Mouse (Mus musculus) intestine, embryonic 14.5 days (tissue): ENCODE data around the gene En2. TPM values are rescaled to one million over a fixed set of nuclear protein-coding genes. Genes with fewer than 3 reads are reported as not detected.

Source experiments
- ATAC-seq: fragments of 200-750 bp; cut with Nextera tagmentation; replicated peaks from 2 replicates; pipeline ENCODE4 v1.8.0; 2017; ENCODE audit warnings: low read depth, moderate number of reproducible peaks, moderate TSS enrichment, moderate library complexity; ENCODE audit not compliant: low FRiP score, low TSS enrichment
- DNase-seq: peaks from one replicate; pipeline ENCODE4 v3.0.0-alpha.2; 2018; ENCODE audit warnings: low spot score
- H3K27ac ChIP-seq: fragments of 300-500 bp; sonication (generic); 2 replicates; pipeline ENCODE4 v1.5.1; 2014; ENCODE audit warnings: low read depth, mild to moderate bottlenecking, control low read depth
- H3K27me3 ChIP-seq: fragments of 300-500 bp; sonication (generic); replicated peaks from 2 replicates; pipeline ENCODE4 v1.6.1; 2014; ENCODE audit warnings: low read length, control low read depth; ENCODE audit not compliant: control insufficient read depth, insufficient read depth
- H3K36me3 ChIP-seq: fragments of 300-500 bp; sonication (generic); 2 replicates; pipeline ENCODE4 v1.6.1; 2014; ENCODE audit warnings: low read length, control low read depth; ENCODE audit not compliant: control insufficient read depth, insufficient read depth
- H3K4me1 ChIP-seq: fragments of 300-500 bp; sonication (generic); replicated peaks from 2 replicates; pipeline ENCODE4 v1.6.1; 2014; ENCODE audit warnings: low read length, control low read depth, mixed read lengths; ENCODE audit not compliant: control insufficient read depth, insufficient read depth
- H3K4me2 ChIP-seq: fragments of 300-500 bp; sonication (generic); 2 replicates; pipeline ENCODE4 v1.6.1; 2014; ENCODE audit warnings: low read length
- H3K4me3 ChIP-seq: fragments of 300-500 bp; sonication (generic); 2 replicates; pipeline ENCODE4 v1.5.1; 2014; ENCODE audit warnings: low read depth, low read length, control low read depth, mixed read lengths
- H3K9ac ChIP-seq: fragments of 300-500 bp; sonication (generic); 2 replicates; pipeline ENCODE4 v1.6.1; 2014; ENCODE audit warnings: mild to moderate bottlenecking, low read length
- H3K9me3 ChIP-seq: fragments of 300-500 bp; sonication (generic); 2 replicates; pipeline ENCODE4 v1.6.1; 2016; ENCODE audit warnings: low read length, control low read depth; ENCODE audit not compliant: control insufficient read depth
- WGBS: fragments of 180-500 bp; shearing (Covaris S2); extraction: QIAGEN DNeasy Blood & Tissue Kit; methylation state at CpG from one replicate; pipeline ENCODE4 v1.1.7; 2014; 5-methylcytosine and 5-hydroxymethylcytosine counted together
- polyA plus RNA-seq: library from polyadenylated mRNA; unstranded; fragments of >200 nt; fragmentation: Nextera tagmentation; extraction: Ambion mirVana; gene quantifications from 2 replicates; pipeline ENCODE4 v1.2.1, GENCODE M21; 2014

En2 gene
- polyA plus RNA-seq, 1 experiment from 2014 or later, result not detected

- no peak overlapping the region for H3K4me3 ChIP-seq
- no peaks in the 10 kb centered on the region for H3K36me3 ChIP-seq
- no peaks in the 10 kb centered on the region; the same call in 1 of the 2 replicates for H3K4me1 ChIP-seq
- no peak overlapping the region for H3K4me2 ChIP-seq
- H3K9me3 ChIP-seq, result no peaks in the 10 kb centered on the region
- WGBS, result 30% methylated on average over 4 of the region's 4 CpGs
- H3K27me3 ChIP-seq, result peaks cover 81% of the 10 kb centered on the region
- DNase-seq, result peak; percentile 36
- ATAC-seq, result no peak
- H3K9ac ChIP-seq, result no peak overlapping the region
- H3K27ac ChIP-seq, result no peak overlapping the region
Observed at GRCm38 (mm10) chr5:28206448-28206847, 41.0 kb downstream of the En2 start.

- DNase-seq (peak; percentile 46), ATAC-seq (no peak)
- WGBS, result 66% methylated on average over 4 of the region's 4 CpGs
- H3K9ac ChIP-seq, result no peak overlapping the region
- H3K4me3 ChIP-seq, result no peak overlapping the region
- H3K36me3 ChIP-seq, result no peaks in the 10 kb centered on the region
- H3K27me3 ChIP-seq, result peaks cover 87% of the 10 kb centered on the region
- no peak overlapping the region for H3K4me2 ChIP-seq
- no peak overlapping the region for H3K27ac ChIP-seq
- no peaks in the 10 kb centered on the region; the same call in 1 of the 2 replicates for H3K4me1 ChIP-seq
- H3K9me3 ChIP-seq, result no peaks in the 10 kb centered on the region
Observed at GRCm38 (mm10) chr5:28207043-28207442, 41.5 kb downstream of the En2 start.

GRCm38 (mm10) chr5:28208726-28209520 is 43.4 kb downstream of the En2 start:
- DNase-seq, result peak; percentile 55
- Histone ChIP-seq H3K9ac (no peak overlapping the region), H3K4me3 (0 out of 2 replicates have a peak overlapping the region, but pooled peaks have one; percentile 32), H3K4me1 (no peaks in the 10 kb centered on the region; the same call in 1 of the 2 replicates), H3K27me3 (peaks cover 93% of the 10 kb centered on the region), H3K36me3 (no peaks in the 10 kb centered on the region), H3K4me2 (no peak overlapping the region), H3K27ac (no peak overlapping the region), H3K9me3 (no peaks in the 10 kb centered on the region)
- no peak for ATAC-seq
- 13% methylated on average over 20 of the region's 20 CpGs for WGBS

- H3K9ac ChIP-seq, result no peak overlapping the region
- ATAC-seq, result no peak
- whole genome bisulfite sequencing, result under 1% methylated on average over 79 of the region's 80 CpGs
Observed at GRCm38 (mm10) chr5:28209549-28210431, 44.3 kb downstream of the En2 start.

GRCm38 (mm10) chr5:28210591-28211550 is 45.4 kb downstream of the En2 start:
- Histone ChIP-seq H3K4me2 (no peak overlapping the region), H3K4me3 (no peak overlapping the region), H3K4me1 (no peaks in the 10 kb centered on the region; the same call in 1 of the 2 replicates), H3K9ac (no peak overlapping the region), H3K36me3 (no peaks in the 10 kb centered on the region), H3K9me3 (no peaks in the 10 kb centered on the region), H3K27ac (no peak overlapping the region), H3K27me3 (peaks cover 97% of the 10 kb centered on the region)
- no peak for ATAC-seq
- peak; percentile 59 for DNase-seq
- WGBS, result 2% methylated on average over 29 of the region's 29 CpGs

More at GRCm38 (mm10) chr5:28209549-28210431, 44.3 kb downstream of the En2 start:
- Histone ChIP-seq H3K4me2 (peak overlapping the region; percentile 54), H3K4me1 (no peaks in the 10 kb centered on the region; the same call in 1 of the 2 replicates), H3K36me3 (no peaks in the 10 kb centered on the region), H3K4me3 (peak overlapping the region; percentile 32), H3K27me3 (peaks cover 95% of the 10 kb centered on the region), H3K27ac (no peak overlapping the region), H3K9me3 (no peaks in the 10 kb centered on the region)
- peak; percentile 75 for DNase-seq

- DNase-seq, result peak; percentile 51
Observed at GRCm38 (mm10) chr5:28211651-28212310, 46.3 kb downstream of the En2 start.

GRCm38 (mm10) chr5:28213441-28213840 is 47.9 kb downstream of the En2 start:
- DNase-seq (peak; percentile 6), ATAC-seq (no peak)
- no peak overlapping the region for H3K9ac ChIP-seq
- no peaks in the 10 kb centered on the region; the same call in 1 of the 2 replicates for H3K4me1 ChIP-seq
- no peaks in the 10 kb centered on the region for H3K36me3 ChIP-seq
- no peaks in the 10 kb centered on the region for H3K9me3 ChIP-seq
- WGBS, result 62% methylated on average over 2 of the region's 2 CpGs
- H3K4me3 ChIP-seq, result no peak overlapping the region
- H3K27ac ChIP-seq, result no peak overlapping the region
- peaks cover 76% of the 10 kb centered on the region for H3K27me3 ChIP-seq
- no peak overlapping the region for H3K4me2 ChIP-seq

More at GRCm38 (mm10) chr5:28211651-28212310, 46.3 kb downstream of the En2 start:
- Histone ChIP-seq H3K4me3 (no peak overlapping the region), H3K9me3 (no peaks in the 10 kb centered on the region), H3K27me3 (peaks cover 91% of the 10 kb centered on the region), H3K4me1 (no peaks in the 10 kb centered on the region; the same call in 1 of the 2 replicates), H3K27ac (no peak overlapping the region), H3K36me3 (no peaks in the 10 kb centered on the region), H3K4me2 (no peak overlapping the region), H3K9ac (no peak overlapping the region)
- ATAC-seq, result no peak
- WGBS, result 3% methylated on average over 15 of the region's 15 CpGs
